Mouse (Mus musculus) forebrain, postnatal 0 days (tissue): ENCODE measurements around the gene Jtb. TPM values are rescaled to one million over a fixed set of nuclear protein-coding genes. Genes with fewer than 3 reads are reported as not detected.

Experiments
- ATAC-seq: fragments of 200-750 bp; cut with Nextera tagmentation; 2 replicates; pipeline ENCODE4 v1.8.0; 2017; ENCODE audit warnings: mild to moderate bottlenecking, moderate library complexity
- DNase-seq: peaks from one replicate; pipeline ENCODE4 v3.0.0-alpha.2; 2015
- H3K27ac ChIP-seq: fragments of 300-500 bp; sonication (generic); 2 replicates; pipeline ENCODE4 v1.5.1; 2014; ENCODE audit warnings: low read depth, mild to moderate bottlenecking, antibody characterized with exemption, low read length, moderate library complexity, mixed read lengths
- H3K27me3 ChIP-seq: fragments of 300-500 bp; sonication (generic); 2 replicates; pipeline ENCODE4 v1.6.1; 2014; ENCODE audit warnings: mild to moderate bottlenecking, low read length, mixed read lengths; ENCODE audit not compliant: insufficient read depth
- H3K36me3 ChIP-seq: fragments of 300-500 bp; sonication (generic); 2 replicates; pipeline ENCODE4 v1.6.1; 2014; ENCODE audit warnings: mild to moderate bottlenecking, moderate library complexity; ENCODE audit not compliant: insufficient read depth
- H3K4me1 ChIP-seq: fragments of 300-500 bp; sonication (generic); 2 replicates; pipeline ENCODE4 v1.6.1; 2014; ENCODE audit warnings: antibody characterized with exemption; ENCODE audit not compliant: insufficient read depth
- H3K4me2 ChIP-seq: fragments of 300-500 bp; sonication (generic); 2 replicates; pipeline ENCODE4 v1.6.1; 2014; ENCODE audit warnings: low read depth, mild to moderate bottlenecking, moderate library complexity
- H3K4me3 ChIP-seq: fragments of 300-500 bp; sonication (generic); 2 replicates; pipeline ENCODE4 v1.5.1; 2014; ENCODE audit warnings: low read depth, low read length, mixed read lengths
- H3K9ac ChIP-seq: fragments of 300-500 bp; sonication (generic); 2 replicates; pipeline ENCODE4 v1.6.1; 2014; ENCODE audit warnings: mild to moderate bottlenecking
- H3K9me3 ChIP-seq: fragments of 300-500 bp; sonication (generic); 2 replicates; pipeline ENCODE4 v1.6.1; 2016; ENCODE audit warnings: low read length
- CTCF ChIP-seq: sonication (generic); IDR thresholded peaks from 2 replicates; pipeline ENCODE4 v1.5.1; 2016; ENCODE audit warnings: antibody characterized with exemption, control low read depth, low read depth
- WGBS: fragments of 180-500 bp; shearing (Covaris S2); extraction: QIAGEN DNeasy Blood & Tissue Kit; methylation state at CpG from one replicate; pipeline ENCODE4 v1.1.7; 2014; 5-methylcytosine and 5-hydroxymethylcytosine counted together
- polyA plus RNA-seq: library from polyadenylated mRNA; unstranded; fragments of >200 nt; fragmentation: Nextera tagmentation; extraction: Ambion mirVana; gene quantifications from 2 replicates; pipeline ENCODE4 v1.2.1, GENCODE M21; 2015
- total RNA-seq: library from RNA; depleted of rRNA; stranded (reverse); fragments of >200 nt; gene quantifications from 2 replicates; pipeline ENCODE4 v1.2.3, GENCODE M21; 2014

The Jtb gene
- total and polyA plus RNA-seq, 2 experiments from 2014 or later: 70.1 to 131 TPM

- H3K9me3 ChIP-seq: no peaks in the 10 kb centered on the region
- H3K27me3 ChIP-seq: no peaks in the 10 kb centered on the region
- peaks cover 18% of the 10 kb centered on the region for H3K36me3 ChIP-seq
- H3K27ac ChIP-seq: peak within 1 kb of the TSS; percentile 76
- 1% methylated on average over 40 of the region's 40 CpGs for WGBS
- ATAC-seq: peak; percentile 99
- peak within 1 kb of the TSS; percentile 69 for H3K4me3 ChIP-seq
- H3K9ac ChIP-seq: peak within 1 kb of the TSS; percentile 81
- H3K4me2 ChIP-seq: peak within 1 kb of the TSS; percentile 75
- peak; percentile 96 for DNase-seq
- H3K4me1 ChIP-seq: peaks cover 10% of the 10 kb centered on the region; the same call in 1 of the 2 replicates
- TF ChIP-seq CTCF: no peak
Measured at GRCm38 (mm10) chr3:90253653-90254418, 22.4 kb downstream of the Jtb start, which contains the start of gene Crtc2. Crtc2 (plus strand) TSS chr3:90254163.

GRCm38 (mm10) chr3:90254419-90255193 is 23.2 kb downstream of the Jtb start:
- Histone ChIP-seq H3K4me3 (peak overlapping the region; percentile 69), H3K4me1 (peaks cover 9% of the 10 kb centered on the region; the same call in 1 of the 2 replicates), H3K9ac (peak overlapping the region; percentile 81), H3K9me3 (no peaks in the 10 kb centered on the region), H3K4me2 (peak overlapping the region; percentile 75), H3K36me3 (peaks cover 25% of the 10 kb centered on the region), H3K27me3 (no peaks in the 10 kb centered on the region), H3K27ac (peak overlapping the region; percentile 76)
- DNase-seq: peak; percentile 10
- peak; percentile 39 for ATAC-seq
- TF ChIP-seq CTCF: peak; percentile 3; the same call in 1 of the 2 replicates
- WGBS: 1% methylated on average over 41 of the region's 41 CpGs

GRCm38 (mm10) chr3:90255194-90255565 is 23.8 kb downstream of the Jtb start:
- DNase-seq (no peak), ATAC-seq (no peak)
- H3K27ac ChIP-seq: no peak overlapping the region
- H3K36me3 ChIP-seq: peaks cover 31% of the 10 kb centered on the region
- 23% methylated on average over 2 of the region's 2 CpGs for WGBS
- H3K4me2 ChIP-seq: peak overlapping the region; percentile 75
- H3K4me1 ChIP-seq: peaks cover 9% of the 10 kb centered on the region; the same call in 1 of the 2 replicates
- peak overlapping the region; percentile 81 for H3K9ac ChIP-seq
- no peaks in the 10 kb centered on the region for H3K27me3 ChIP-seq
- H3K4me3 ChIP-seq: peak overlapping the region; percentile 69
- H3K9me3 ChIP-seq: no peaks in the 10 kb centered on the region
- no peak for TF ChIP-seq CTCF

DNA sequence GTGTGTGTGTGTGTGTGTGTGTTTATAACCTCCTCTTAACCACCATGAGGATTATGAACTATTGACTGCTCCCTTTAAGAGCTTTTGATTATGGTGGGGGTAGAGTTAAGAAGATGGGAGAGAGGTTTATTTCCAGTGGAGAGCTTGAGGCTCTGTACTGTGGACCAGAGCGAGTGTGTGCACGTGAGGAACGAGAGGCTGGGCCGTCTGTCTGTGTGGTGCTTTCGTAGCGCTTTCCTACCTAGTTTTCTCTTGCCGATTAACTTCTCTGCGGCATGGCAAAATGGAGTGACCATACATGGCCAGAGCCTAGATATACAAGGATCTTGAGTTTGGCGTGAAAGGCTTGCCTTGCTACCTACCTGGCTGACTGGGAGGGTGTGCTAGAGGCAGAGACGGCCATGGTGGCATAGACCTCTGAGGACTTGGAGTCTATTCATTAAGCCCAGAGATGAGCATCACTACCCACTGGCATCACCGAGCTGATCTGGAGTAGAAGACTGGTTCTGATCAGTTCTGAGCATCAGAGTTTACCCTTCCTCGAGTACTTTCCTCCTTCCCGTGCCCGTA is 24.5 kb downstream of the Jtb start:
- Histone ChIP-seq H3K36me3 (peaks cover 38% of the 10 kb centered on the region), H3K9me3 (no peaks in the 10 kb centered on the region), H3K4me2 (no peak overlapping the region), H3K4me3 (no peak overlapping the region), H3K27me3 (no peaks in the 10 kb centered on the region), H3K27ac (no peak overlapping the region), H3K9ac (no peak overlapping the region), H3K4me1 (peaks cover 9% of the 10 kb centered on the region; the same call in 1 of the 2 replicates)
- no peak for TF ChIP-seq CTCF
- 92% methylated on average over 14 of the region's 14 CpGs for WGBS
- no peak for DNase-seq
- no peak for ATAC-seq

DNA sequence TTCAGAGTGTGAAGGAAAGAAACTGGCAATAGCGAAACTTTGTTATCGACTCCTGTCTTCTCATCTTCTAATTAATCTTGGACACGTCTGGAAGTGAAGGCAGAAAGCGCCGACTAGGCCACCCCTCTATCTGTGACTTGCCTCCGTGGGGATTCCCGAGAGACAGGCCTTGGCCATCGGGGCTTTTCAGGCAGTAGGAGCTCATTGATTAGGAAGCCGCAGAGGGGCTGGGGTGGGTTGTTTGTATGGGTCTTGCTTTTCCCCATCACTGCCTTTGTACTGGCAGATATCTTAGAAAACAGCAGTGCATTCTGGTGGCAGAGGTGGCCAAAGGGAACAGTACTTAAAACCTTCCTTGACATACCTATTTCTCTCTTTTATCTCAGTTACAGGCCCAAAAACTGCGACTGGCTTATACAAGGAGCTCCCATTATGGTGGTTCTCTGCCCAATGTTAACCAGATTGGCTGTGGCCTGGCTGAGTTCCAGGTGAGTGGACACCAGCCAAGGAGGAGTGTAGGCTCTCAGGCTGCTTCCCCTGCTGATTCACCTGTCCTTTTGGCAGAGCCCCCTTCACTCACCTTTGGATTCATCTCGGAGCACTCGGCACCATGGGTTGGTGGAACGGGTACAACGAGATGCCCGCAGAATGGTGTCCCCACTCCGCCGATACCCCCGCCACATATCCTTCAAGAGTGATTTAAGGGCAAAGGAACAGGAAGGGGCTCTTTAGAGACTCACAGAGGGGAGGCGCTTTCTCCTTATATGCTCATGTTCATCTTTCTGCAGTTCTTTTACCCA is 25.5 kb downstream of the Jtb start:
- H3K4me3 ChIP-seq: no peak overlapping the region
- H3K4me2 ChIP-seq: no peak overlapping the region
- peaks cover 43% of the 10 kb centered on the region for H3K36me3 ChIP-seq
- ATAC-seq: no peak
- H3K27ac ChIP-seq: no peak overlapping the region
- no peak for TF ChIP-seq CTCF
- H3K9ac ChIP-seq: no peak overlapping the region
- no peaks in the 10 kb centered on the region for H3K9me3 ChIP-seq
- H3K27me3 ChIP-seq: no peaks in the 10 kb centered on the region
- no peak for DNase-seq
- 91% methylated on average over 19 of the region's 19 CpGs for WGBS
- H3K4me1 ChIP-seq: peaks cover 9% of the 10 kb centered on the region; the same call in 1 of the 2 replicates

GRCm38 (mm10) chr3:90258521-90258920 is 27.1 kb downstream of the Jtb start:
- ATAC-seq: no peak
- Histone ChIP-seq H3K4me2 (no peak overlapping the region), H3K4me1 (peaks cover 9% of the 10 kb centered on the region; the same call in 1 of the 2 replicates), H3K27ac (no peak overlapping the region), H3K4me3 (no peak overlapping the region), H3K36me3 (peaks cover 58% of the 10 kb centered on the region), H3K9ac (no peak overlapping the region), H3K9me3 (no peaks in the 10 kb centered on the region), H3K27me3 (no peaks in the 10 kb centered on the region)
- no peak for DNase-seq
- no peak for TF ChIP-seq CTCF
- 94% methylated on average over 4 of the region's 4 CpGs for WGBS
